Comparison of ENCODE assay signal across 9 mouse cellular contexts in genomic region chr9:60616946-60617345, GRCm38 (mm10).
DNase-seq lines count a peak whose midpoint lies in the region; ATAC-seq lines count a peak whose summit lies in the region.
"Had no signal": no experiment of that assay in that cellular context is flagged by ENCODE, and none has a peak within 500 bp of the region (broad histone marks: within the 10 kb centered on the region; RNA-seq: fewer than 3 reads in every experiment).

No protein-coding gene starts in this region.

- no peak overlapping the region for H3K9ac ChIP-seq in limb, embryonic 12.5 days (replicated peaks)
- peak overlapping the region; percentile 59; the same call in 1 of the 2 replicates for H3K9ac ChIP-seq in heart, embryonic 11.5 days (ENCODE audit: low read depth, low read length)
- H3K9ac ChIP-seq in neural tube, embryonic 15.5 days (replicated peaks): no peak overlapping the region
- H3K9ac ChIP-seq: embryonic facial prominence, embryonic 12.5 days had no signal

- no peak for ATAC-seq in limb, embryonic 12.5 days (ENCODE audit: insufficient number of reproducible peaks, insufficient read depth, low FRiP score, low TSS enrichment, low read depth)
- ATAC-seq in heart, embryonic 11.5 days (replicated peaks; ENCODE audit: insufficient number of reproducible peaks, low FRiP score, low TSS enrichment): no peak
- ATAC-seq in neural tube, embryonic 15.5 days (ENCODE audit: low FRiP score): no peak
- ATAC-seq in megakaryocyte progenitor cell, adult 5-6 weeks (replicated peaks; ENCODE audit: poor library complexity): no peak
- no peak for ATAC-seq in cerebellum, adult (ENCODE audit: insufficient number of reproducible peaks, low FRiP score, low TSS enrichment)

- no peaks in the 10 kb centered on the region for H3K9me3 ChIP-seq in limb, embryonic 12.5 days
- no peaks in the 10 kb centered on the region for H3K9me3 ChIP-seq in limb, embryonic 10.5 days (replicated peaks)
- no peaks in the 10 kb centered on the region for H3K9me3 ChIP-seq in heart, embryonic 11.5 days (replicated peaks; ENCODE audit: control insufficient read depth, low read length)
- no peaks in the 10 kb centered on the region for H3K9me3 ChIP-seq in neural tube, embryonic 15.5 days (replicated peaks)
- H3K9me3 ChIP-seq: embryonic facial prominence, embryonic 12.5 days had no signal

- no peak overlapping the region for H3K4me2 ChIP-seq in limb, embryonic 12.5 days
- no peak overlapping the region; the same call in 1 of the 2 replicates for H3K4me2 ChIP-seq in heart, embryonic 11.5 days
- no peak overlapping the region for H3K4me2 ChIP-seq in neural tube, embryonic 15.5 days
- H3K4me2 ChIP-seq: embryonic facial prominence, embryonic 12.5 days had no signal

- H3K4me3 ChIP-seq in limb, embryonic 12.5 days (replicated peaks): no peak overlapping the region
- H3K4me3 ChIP-seq in limb, embryonic 10.5 days: no peak overlapping the region
- H3K4me3 ChIP-seq in brown adipose tissue, adult 24 weeks (ENCODE audit: insufficient read depth, low read depth, low read length): no peak overlapping the region; the same call in 1 of the 2 replicates
- no peak overlapping the region for H3K4me3 ChIP-seq in heart, embryonic 11.5 days (ENCODE audit: low read depth, low read length)
- H3K4me3 ChIP-seq in neural tube, embryonic 15.5 days (replicated peaks): no peak overlapping the region
- H3K4me3 ChIP-seq: embryonic facial prominence, embryonic 12.5 days had no signal

- DNase-seq in limb, embryonic 10.5 days (ENCODE audit: low spot score): no peak
- no peak for DNase-seq in left cerebral cortex, adult 11 months (ENCODE audit: low spot score)

- 0 out of 2 replicates have a peak overlapping the region, but pooled peaks have one; percentile 5 for H3K27ac ChIP-seq in limb, embryonic 12.5 days
- H3K27ac ChIP-seq in limb, embryonic 10.5 days: no peak overlapping the region
- peak overlapping the region; percentile 14; the same call in 1 of the 2 replicates for H3K27ac ChIP-seq in brown adipose tissue, adult 24 weeks (replicated peaks; ENCODE audit: low read depth, low read length)
- H3K27ac ChIP-seq in heart, embryonic 11.5 days (ENCODE audit: low read depth, low read length): peak overlapping the region; percentile 74
- H3K27ac ChIP-seq in neural tube, embryonic 15.5 days (replicated peaks): peak overlapping the region; percentile 37; the same call in 1 of the 2 replicates
- H3K27ac ChIP-seq: embryonic facial prominence, embryonic 12.5 days had no signal

- WGBS in limb, embryonic 12.5 days: 81% methylated on average over 9 of the region's 9 CpGs
- WGBS in limb, embryonic 10.5 days: 87% methylated on average over 9 of the region's 9 CpGs
- WGBS in heart, embryonic 11.5 days (ENCODE audit: insufficient replicate concordance): 42% methylated on average over 9 of the region's 9 CpGs
- 47% methylated on average over 9 of the region's 9 CpGs for WGBS in neural tube, embryonic 15.5 days

- no peaks in the 10 kb centered on the region for H3K27me3 ChIP-seq in limb, embryonic 12.5 days
- no peaks in the 10 kb centered on the region for H3K27me3 ChIP-seq in limb, embryonic 10.5 days (ENCODE audit: low read depth, poor library complexity, severe bottlenecking)
- no peaks in the 10 kb centered on the region for H3K27me3 ChIP-seq in heart, embryonic 11.5 days (ENCODE audit: control insufficient read depth, insufficient read depth, low read length)
- H3K27me3 ChIP-seq in neural tube, embryonic 15.5 days (replicated peaks): no peaks in the 10 kb centered on the region
- H3K27me3 ChIP-seq: embryonic facial prominence, embryonic 12.5 days had no signal

- peaks cover 9% of the 10 kb centered on the region; the same call in 1 of the 2 replicates for H3K36me3 ChIP-seq in limb, embryonic 12.5 days
- peaks cover 5% of the 10 kb centered on the region; the same call in 1 of the 2 replicates for H3K36me3 ChIP-seq in limb, embryonic 10.5 days
- no peaks in the 10 kb centered on the region for H3K36me3 ChIP-seq in heart, embryonic 11.5 days (ENCODE audit: control insufficient read depth, insufficient read depth, low read length)
- peaks cover 23% of the 10 kb centered on the region for H3K36me3 ChIP-seq in neural tube, embryonic 15.5 days

- no peaks in the 10 kb centered on the region for H3K4me1 ChIP-seq in limb, embryonic 12.5 days (replicated peaks)
- no peaks in the 10 kb centered on the region for H3K4me1 ChIP-seq in limb, embryonic 10.5 days
- H3K4me1 ChIP-seq in brown adipose tissue, adult 24 weeks (ENCODE audit: control insufficient read depth, insufficient read depth, insufficient read length, low read length): no peaks in the 10 kb centered on the region
- no peaks in the 10 kb centered on the region for H3K4me1 ChIP-seq in heart, embryonic 11.5 days (ENCODE audit: control insufficient read depth, insufficient read depth, low read length)
- H3K4me1 ChIP-seq in neural tube, embryonic 15.5 days: peaks cover 4% of the 10 kb centered on the region
- H3K4me1 ChIP-seq: embryonic facial prominence, embryonic 12.5 days had no signal
